Mouse (Mus musculus) layer of hippocampus, adult 9-11 months (tissue): ENCODE results near the gene Brsk2.

Experiments used
- DNase-seq: peaks from one replicate; pipeline ENCODE4 v3.0.0; 2022

The Brsk2 gene

GRCm38 (mm10) chr7:141957524-141958051 lies 8.0 kb downstream of the Brsk2 start:
- no peak for DNase-seq

- no peak for DNase-seq
Observed at GRCm38 (mm10) chr7:141958211-141958610, 8.7 kb downstream of the Brsk2 start.

DNA sequence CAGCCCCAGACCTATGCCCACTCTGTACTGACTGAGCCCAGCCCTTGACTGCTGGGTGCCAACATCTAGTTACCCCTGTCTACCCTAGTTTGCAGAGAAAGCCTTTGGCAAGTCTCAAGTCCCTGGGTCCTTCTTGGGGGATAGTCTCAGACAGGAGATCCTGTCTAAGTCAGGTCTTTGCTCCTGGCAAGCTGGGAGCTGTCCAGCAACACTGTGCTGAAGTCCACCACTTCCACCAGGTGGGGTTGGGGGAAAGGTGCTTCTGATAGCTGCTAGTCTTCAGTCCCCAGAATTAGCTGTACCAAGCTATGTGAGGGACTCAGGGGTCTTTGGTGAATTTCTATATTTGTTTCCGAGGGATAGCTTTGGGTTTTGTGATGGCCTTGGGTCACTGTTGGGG lies 9.6 kb downstream of the Brsk2 start:
- no peak for DNase-seq

DNA sequence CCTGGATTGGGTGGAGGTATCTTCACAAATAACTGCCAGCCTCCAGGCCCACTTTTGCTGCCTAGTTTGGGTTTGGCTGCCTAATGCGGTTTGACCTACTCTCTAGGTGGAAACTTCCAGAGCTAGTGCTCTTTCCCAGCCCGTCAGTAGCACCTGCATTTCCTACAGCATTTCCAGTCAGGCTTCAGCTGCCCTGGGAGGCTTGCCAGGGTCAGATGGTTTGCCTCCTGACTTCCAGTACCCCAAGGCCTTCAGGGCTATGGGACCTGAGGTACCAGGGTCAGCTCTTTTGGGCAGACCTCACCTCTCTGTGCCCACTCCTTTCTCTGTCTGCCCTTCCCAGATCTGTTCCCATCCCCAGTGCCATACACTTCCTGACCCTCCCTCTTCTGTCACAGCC lies 11.4 kb downstream of the Brsk2 start:
- no peak for DNase-seq

GRCm38 (mm10) chr7:141961491-141961890 lies 11.9 kb downstream of the Brsk2 start:
- DNase-seq: no peak

DNA sequence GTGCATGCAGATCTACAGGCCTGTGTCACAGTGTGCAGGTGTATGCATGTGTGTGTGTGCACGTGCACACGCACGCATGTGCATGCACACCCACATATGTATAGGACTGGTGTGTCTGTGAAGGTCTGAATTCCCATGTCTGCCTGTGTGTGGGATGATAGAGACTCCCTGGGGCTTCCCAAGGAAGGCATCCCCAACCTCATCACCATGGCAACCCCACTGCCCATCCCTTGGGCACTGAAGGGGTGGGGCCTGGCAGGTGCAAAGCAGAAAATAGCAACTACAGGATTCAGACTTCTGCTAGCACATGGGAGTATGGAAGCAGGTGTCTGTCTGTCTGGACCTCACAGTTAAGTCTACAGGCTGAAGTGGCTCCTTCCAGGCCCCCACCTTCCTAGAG lies 13.0 kb downstream of the Brsk2 start:
- no peak for DNase-seq

DNA sequence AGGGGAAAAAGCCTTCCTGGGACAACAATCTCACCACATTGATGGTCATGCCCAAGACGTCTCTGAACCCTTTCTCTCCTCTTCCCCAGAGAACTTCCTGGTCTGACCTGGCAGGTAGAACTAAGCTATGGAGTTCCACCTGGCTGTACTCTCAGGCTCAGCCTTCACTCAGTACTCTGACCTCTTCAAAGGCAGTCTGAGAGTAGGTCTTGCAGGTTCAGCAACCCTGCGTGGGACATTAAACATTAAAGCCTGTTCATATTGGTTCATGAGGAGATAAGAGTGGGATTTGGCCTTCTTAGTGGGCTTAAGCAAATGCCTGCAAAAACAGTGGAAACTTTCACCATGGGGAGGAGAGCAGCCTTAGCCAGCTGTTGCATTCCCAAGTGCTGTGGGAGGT lies 16.7 kb downstream of the Brsk2 start:
- DNase-seq: no peak

DNA sequence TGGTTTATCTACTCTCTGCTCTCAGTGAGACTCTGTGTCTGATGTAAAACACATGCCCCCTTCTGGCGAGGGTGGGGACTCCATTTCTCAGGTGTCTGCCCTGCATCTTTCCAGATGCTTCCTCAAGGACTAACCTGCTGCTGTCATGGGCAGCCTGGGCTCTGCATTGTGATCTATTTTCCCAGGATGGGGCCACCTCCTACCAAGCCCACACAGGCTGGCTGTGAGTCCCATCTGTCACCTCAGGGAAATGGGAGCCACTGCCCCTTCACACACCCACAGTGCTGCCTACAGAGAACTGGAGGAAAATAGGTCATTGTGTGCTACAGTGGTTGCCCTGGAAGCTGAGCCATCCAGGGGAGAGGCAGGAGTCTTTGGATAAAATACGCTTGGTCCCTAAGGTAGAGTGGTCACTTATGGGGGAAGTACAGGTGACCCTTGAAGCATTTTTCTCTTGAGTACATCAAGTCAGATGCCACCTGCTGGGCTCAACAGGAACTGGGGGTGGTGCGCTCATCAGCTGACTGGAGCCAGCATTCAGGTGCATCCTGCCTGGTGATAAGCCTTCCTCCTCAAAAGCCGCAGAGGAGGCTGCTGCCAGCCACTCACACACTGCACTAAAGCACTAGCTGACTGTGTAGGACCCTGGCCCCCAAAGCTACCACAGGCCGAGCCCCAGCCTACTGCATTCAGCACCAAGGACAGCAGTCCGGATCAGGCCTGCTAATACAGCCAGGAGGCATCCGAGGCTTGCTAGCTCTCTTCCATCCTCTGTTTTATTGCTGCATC lies 23.5 kb downstream of the Brsk2 start:
- no peak for DNase-seq

- no peak for DNase-seq
Observed at GRCm38 (mm10) chr7:141978003-141978402, 28.5 kb downstream of the Brsk2 start.

- DNase-seq: no peak
Observed at GRCm38 (mm10) chr7:141979247-141979646, 29.7 kb downstream of the Brsk2 start.

DNA sequence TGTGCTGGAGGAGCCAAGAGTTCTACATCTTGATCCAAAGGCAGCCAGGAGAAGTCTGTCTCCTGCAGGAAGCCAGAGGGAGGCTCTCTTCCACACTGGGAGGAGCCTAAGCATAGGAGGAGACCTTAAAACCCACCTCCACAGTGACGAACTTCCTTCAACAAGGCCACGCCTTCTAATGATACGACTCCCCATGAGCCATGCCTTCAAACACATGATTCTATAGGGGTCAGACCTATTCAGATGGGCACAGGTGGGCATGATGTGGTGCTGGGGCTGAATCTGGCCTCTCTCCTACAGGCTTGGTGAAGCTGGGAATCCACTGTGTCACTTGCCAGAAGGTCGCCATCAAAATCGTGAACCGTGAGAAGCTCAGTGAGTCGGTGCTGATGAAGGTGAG lies 31.7 kb downstream of the Brsk2 start:
- DNase-seq: no peak

- DNase-seq: no peak
Observed at GRCm38 (mm10) chr7:141988314-141988806, 38.8 kb downstream of the Brsk2 start.

DNA sequence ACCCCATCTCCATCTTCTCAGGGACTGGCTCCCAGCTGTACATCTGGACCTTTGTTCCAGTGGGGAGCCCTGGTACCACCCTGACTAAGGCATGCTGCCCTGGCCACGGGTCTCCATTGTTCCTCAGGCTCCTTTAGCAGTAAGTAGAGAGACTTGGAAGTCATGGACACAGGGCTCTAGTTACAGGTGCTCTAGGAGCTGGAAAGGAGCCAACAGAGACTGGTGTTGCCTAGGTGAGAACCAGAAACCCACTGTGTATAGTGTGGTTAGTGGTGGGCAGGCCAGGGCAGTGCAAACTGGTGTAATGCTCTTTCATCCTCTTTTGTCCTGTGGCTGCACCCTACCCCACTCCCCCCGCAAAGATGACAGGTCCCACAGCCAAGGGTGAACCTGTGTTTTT lies 41.6 kb downstream of the Brsk2 start:
- DNase-seq: no peak

GRCm38 (mm10) chr7:141994121-141994520 lies 44.6 kb downstream of the Brsk2 start:
- no peak for DNase-seq

GRCm38 (mm10) chr7:142000661-142001060 lies 51.1 kb downstream of the Brsk2 start:
- DNase-seq: no peak

- no peak for DNase-seq
Observed at GRCm38 (mm10) chr7:142001597-142002340, 52.2 kb downstream of the Brsk2 start.

DNA sequence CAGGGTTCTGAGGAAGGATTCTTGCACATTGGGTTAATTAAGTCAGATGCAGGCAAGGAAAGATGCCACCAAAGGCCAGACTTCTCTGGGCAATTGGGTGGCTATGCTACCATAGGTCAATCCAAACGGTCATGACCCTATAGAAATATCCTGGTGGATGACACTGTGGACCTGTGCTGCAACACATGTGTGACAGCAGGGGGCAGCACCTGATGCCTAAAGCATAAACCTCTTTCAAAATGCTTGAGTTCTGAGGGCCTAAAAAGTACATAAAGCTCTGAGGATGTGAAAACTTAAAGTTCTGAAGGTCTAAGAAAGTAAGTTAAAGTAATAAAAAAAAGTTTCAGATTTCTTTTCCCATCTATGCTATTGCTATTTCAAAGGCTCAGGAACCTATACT lies 67.0 kb downstream of the Brsk2 start:
- no peak for DNase-seq

GRCm38 (mm10) chr7:142019699-142020098 lies 70.1 kb downstream of the Brsk2 start:
- DNase-seq: no peak

DNA sequence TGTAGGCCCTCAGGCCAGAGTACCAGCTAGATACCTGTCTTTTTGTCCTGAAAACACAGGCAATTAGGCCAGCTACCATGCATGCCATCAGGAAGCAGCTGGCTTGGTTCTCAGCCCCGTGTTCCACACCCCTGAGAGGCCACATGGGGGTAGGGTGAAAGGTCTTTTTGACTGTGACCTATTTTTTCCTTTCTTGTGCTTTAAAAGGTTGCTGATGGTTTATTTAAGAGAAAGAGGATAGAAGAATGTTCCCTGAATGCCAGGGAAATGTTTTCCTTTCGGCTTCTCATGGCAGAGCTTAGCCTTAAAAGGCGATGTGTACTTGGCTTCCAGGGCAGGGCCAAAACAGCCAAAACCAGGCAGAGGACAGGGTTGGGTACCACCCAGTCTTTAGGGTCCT lies 71.3 kb downstream of the Brsk2 start:
- DNase-seq: no peak

- no peak for DNase-seq
Observed at GRCm38 (mm10) chr7:142025196-142025595, 75.6 kb downstream of the Brsk2 start.

DNA sequence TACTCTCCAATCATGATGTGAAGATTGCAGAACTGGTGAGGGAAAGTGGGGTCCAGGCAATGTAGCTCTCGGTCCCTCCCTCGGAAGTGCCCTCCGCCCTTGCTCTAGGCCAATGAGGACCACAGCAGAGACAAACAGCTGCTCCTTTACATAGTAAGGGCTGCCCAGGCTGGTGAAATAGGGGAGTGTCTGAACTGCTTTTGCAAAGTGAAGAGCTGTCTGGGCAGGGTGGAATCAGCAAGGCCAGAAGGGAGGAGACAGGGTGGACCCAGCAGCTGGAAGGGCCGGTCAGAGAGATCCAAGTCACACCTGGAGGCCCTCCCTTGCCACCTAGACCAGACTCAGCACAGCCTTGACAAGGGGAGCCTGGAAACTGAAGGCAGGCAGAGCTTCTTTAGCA lies 76.4 kb downstream of the Brsk2 start:
- no peak for DNase-seq

DNA sequence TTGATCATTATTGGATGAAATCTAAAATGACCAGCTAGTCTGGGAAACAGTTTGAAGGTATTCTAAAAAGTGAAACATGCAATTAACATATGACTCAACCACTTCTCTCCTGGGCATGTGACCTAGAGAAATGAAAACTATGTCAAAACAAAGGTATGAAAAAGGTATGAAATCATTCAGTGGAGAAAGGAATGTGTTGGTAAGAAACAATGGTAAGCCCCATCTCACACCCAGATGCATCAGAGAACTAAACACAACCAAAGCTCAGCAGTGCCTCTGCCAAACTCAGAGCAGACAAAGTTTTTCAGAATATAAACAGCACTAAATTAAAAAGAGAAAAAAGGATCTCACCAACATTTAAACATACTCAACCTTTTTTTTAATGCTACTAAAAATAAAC lies 80.5 kb downstream of the Brsk2 start:
- no peak for DNase-seq

GRCm38 (mm10) chr7:142034198-142034597 lies 84.6 kb downstream of the Brsk2 start:
- DNase-seq: no peak
